Comparison of ENCODE assay signal across 36 mouse cellular contexts in the genomic region with DNA sequence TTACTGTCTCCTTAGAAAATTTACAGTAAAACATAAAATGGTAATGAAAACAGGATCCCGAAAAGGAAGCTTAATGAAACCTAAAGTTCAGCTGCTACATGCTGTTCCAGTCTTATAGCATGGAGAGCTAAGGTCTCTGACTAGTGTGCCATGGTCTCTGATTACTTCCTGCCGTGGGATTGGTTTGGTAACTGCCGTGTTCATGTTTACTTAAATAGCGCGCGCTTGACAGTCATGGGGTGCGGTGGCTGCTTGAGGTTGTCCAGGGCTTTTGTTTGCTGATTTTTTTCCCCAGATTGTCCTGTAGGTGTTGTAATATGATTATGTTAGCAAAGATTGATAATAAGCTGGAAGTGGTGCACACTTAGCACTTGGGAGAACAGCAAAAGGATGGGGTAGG. TPM values are rescaled to one million over a fixed set of nuclear protein-coding genes. Genes with fewer than 3 reads are reported as not detected.
"Had no signal": no experiment of that assay in that cellular context is flagged by ENCODE, and none has a peak within 500 bp of the region (broad histone marks: within the 10 kb centered on the region; RNA-seq: fewer than 3 reads in every experiment).

No protein-coding gene starts in this region.

- H3K27me3 ChIP-seq: embryonic facial prominence, embryonic 12.5 days; embryonic facial prominence, embryonic 13.5 days; embryonic facial prominence, embryonic 15.5 days; forebrain, embryonic 12.5 days; forebrain, embryonic 13.5 days; forebrain, embryonic 15.5 days had no signal

- H3K27ac ChIP-seq: embryonic facial prominence, embryonic 10.5 days; embryonic facial prominence, embryonic 12.5 days; embryonic facial prominence, embryonic 13.5 days; embryonic facial prominence, embryonic 15.5 days; forebrain, embryonic 10.5 days; forebrain, embryonic 12.5 days; forebrain, embryonic 13.5 days; forebrain, embryonic 15.5 days; gastrocnemius, adult 2 months; heart, adult 2 months had no signal

- H3K9me3 ChIP-seq: embryonic facial prominence, embryonic 10.5 days; embryonic facial prominence, embryonic 12.5 days; embryonic facial prominence, embryonic 13.5 days; embryonic facial prominence, embryonic 15.5 days; forebrain, embryonic 10.5 days; forebrain, embryonic 12.5 days; forebrain, embryonic 13.5 days; forebrain, embryonic 15.5 days had no signal

- DNase-seq: cerebellum, adult 8-10 months; cerebellum, adult 9-10 months; cerebellum, adult 9-11 months; cerebellum, postnatal 10 days; cerebellum, postnatal 14 days; cerebellum, postnatal 25 days; cerebellum, postnatal 36 days; embryo, embryonic 11 days; forebrain, postnatal 0 days; gastrocnemius, adult 2 months; gastrocnemius, postnatal 10 days; gastrocnemius, postnatal 25 days; gastrocnemius, postnatal 36 days; heart, adult 11 months; heart, adult 18-20 months; heart, adult 2 months had no signal

- ATAC-seq: forebrain, embryonic 13.5 days; forebrain, embryonic 14.5 days; forebrain, embryonic 15.5 days; forebrain, embryonic 16.5 days; forebrain, postnatal 0 days had no signal

- H3K4me1 ChIP-seq: embryonic facial prominence, embryonic 10.5 days; embryonic facial prominence, embryonic 12.5 days; embryonic facial prominence, embryonic 13.5 days; embryonic facial prominence, embryonic 15.5 days; forebrain, embryonic 10.5 days; forebrain, embryonic 12.5 days; forebrain, embryonic 13.5 days; forebrain, embryonic 15.5 days had no signal

- H3K4me2 ChIP-seq: embryonic facial prominence, embryonic 12.5 days; embryonic facial prominence, embryonic 13.5 days; embryonic facial prominence, embryonic 15.5 days; forebrain, embryonic 12.5 days; forebrain, embryonic 13.5 days; forebrain, embryonic 15.5 days had no signal

- H3K9ac ChIP-seq: embryonic facial prominence, embryonic 12.5 days; embryonic facial prominence, embryonic 13.5 days; embryonic facial prominence, embryonic 15.5 days; forebrain, embryonic 12.5 days; forebrain, embryonic 13.5 days; forebrain, embryonic 15.5 days; forebrain, postnatal 0 days had no signal

- H3K4me3 ChIP-seq: embryonic facial prominence, embryonic 10.5 days; embryonic facial prominence, embryonic 12.5 days; embryonic facial prominence, embryonic 13.5 days; embryonic facial prominence, embryonic 15.5 days; erythroblast, embryonic 14.5 days; forebrain, embryonic 10.5 days; forebrain, embryonic 12.5 days; forebrain, embryonic 13.5 days; forebrain, embryonic 15.5 days; gastrocnemius, adult 2 months; heart, adult 2 months had no signal

RNA-seq across cellular contexts. Expression of a gene that starts 25.2 kb away (rescaled TPM):
- total RNA-seq: common myeloid progenitor, adult 5-6 weeks; gastrocnemius, adult 8-10 months; gastrocnemius, postnatal 10 days; gastrocnemius, postnatal 25 days; gastrocnemius, postnatal 36 days; gastrocnemius, postnatal 4 days; heart, adult 18-20 months had no signal
- polyA plus RNA-seq: cortical plate, adult 2 months; embryonic facial prominence, embryonic 10.5 days; embryonic facial prominence, embryonic 11.5 days; embryonic facial prominence, embryonic 12.5 days; embryonic facial prominence, embryonic 13.5 days; embryonic facial prominence, embryonic 14.5 days; embryonic facial prominence, embryonic 15.5 days; erythroblast, embryonic 14.5 days; forebrain, embryonic 10.5 days; forebrain, embryonic 11.5 days; forebrain, embryonic 12.5 days; forebrain, embryonic 13.5 days; forebrain, embryonic 14.5 days; forebrain, embryonic 15.5 days; forebrain, embryonic 16.5 days; forebrain, postnatal 0 days; frontal cortex, adult 2 months; gonadal fat pad, adult 2 months; heart, adult 2 months had no signal
